Mouse (Mus musculus) embryonic facial prominence, embryonic 15.5 days (tissue): ENCODE data around the gene Riiad1. TPM values are rescaled to one million over a fixed set of nuclear protein-coding genes. Genes with fewer than 3 reads are reported as not detected.

Source experiments
- polyA plus RNA-seq: library from polyadenylated mRNA; unstranded; fragments of >200 nt; fragmentation: Nextera tagmentation; extraction: Ambion mirVana; gene quantifications from 2 replicates; pipeline ENCODE4 v1.2.1, GENCODE M21; 2015

Gene Riiad1
- polyA plus RNA-seq, 1 experiment from 2014 or later, result 31.7 TPM

Other genes starting within 250 kb of the Riiad1 start
- gene Gm4778, start 216.3 kb downstream of the Riiad1 start, polyA plus RNA-seq, result not detected in 2 replicates
- gene Them4, start 170.3 kb downstream of the Riiad1 start, polyA plus RNA-seq, result 10.1 and 11.2 TPM in 2 replicates
- gene Them5, start 138.2 kb downstream of the Riiad1 start, polyA plus RNA-seq, result 91.2 and 99.8 TPM in 2 replicates
- 2.5 and 3.3 TPM in 2 replicates for gene C2cd4d, start 117.9 kb downstream of the Riiad1 start, polyA plus RNA-seq
- 3.6 and 4.2 TPM in 2 replicates for gene Rorc, start 107.5 kb downstream of the Riiad1 start, polyA plus RNA-seq
- gene Lingo4, start 81.8 kb downstream of the Riiad1 start, polyA plus RNA-seq, result 0.24 TPM in 2 replicates
- 7.9 and 8.3 TPM in 2 replicates for gene Tdrkh, start 67.1 kb downstream of the Riiad1 start, polyA plus RNA-seq
- gene Mrpl9, start 37.0 kb downstream of the Riiad1 start, polyA plus RNA-seq, result 63.7 and 64.4 TPM in 2 replicates
- gene Oaz3, start 36.4 kb downstream of the Riiad1 start, polyA plus RNA-seq, result 0.40 and 0.68 TPM in 2 replicates
- 9.4 and 13.7 TPM in 2 replicates for gene Celf3, start 2.0 kb downstream of the Riiad1 start, polyA plus RNA-seq
- 47.8 and 48.9 TPM in 2 replicates for gene Snx27, start 102.4 kb upstream of the Riiad1 start, polyA plus RNA-seq
- gene Gm10972, start 162.8 kb upstream of the Riiad1 start, polyA plus RNA-seq, result not detected in 2 replicates
- gene Tuft1, start 178.5 kb upstream of the Riiad1 start, polyA plus RNA-seq, result 25.8 and 27.0 TPM in 2 replicates
- gene Selenbp2, start 213.2 kb upstream of the Riiad1 start, polyA plus RNA-seq, result 0.91 and 2.5 TPM in 2 replicates